Comparison of ENCODE assay signal across 22 mouse cellular contexts in the genomic region with DNA sequence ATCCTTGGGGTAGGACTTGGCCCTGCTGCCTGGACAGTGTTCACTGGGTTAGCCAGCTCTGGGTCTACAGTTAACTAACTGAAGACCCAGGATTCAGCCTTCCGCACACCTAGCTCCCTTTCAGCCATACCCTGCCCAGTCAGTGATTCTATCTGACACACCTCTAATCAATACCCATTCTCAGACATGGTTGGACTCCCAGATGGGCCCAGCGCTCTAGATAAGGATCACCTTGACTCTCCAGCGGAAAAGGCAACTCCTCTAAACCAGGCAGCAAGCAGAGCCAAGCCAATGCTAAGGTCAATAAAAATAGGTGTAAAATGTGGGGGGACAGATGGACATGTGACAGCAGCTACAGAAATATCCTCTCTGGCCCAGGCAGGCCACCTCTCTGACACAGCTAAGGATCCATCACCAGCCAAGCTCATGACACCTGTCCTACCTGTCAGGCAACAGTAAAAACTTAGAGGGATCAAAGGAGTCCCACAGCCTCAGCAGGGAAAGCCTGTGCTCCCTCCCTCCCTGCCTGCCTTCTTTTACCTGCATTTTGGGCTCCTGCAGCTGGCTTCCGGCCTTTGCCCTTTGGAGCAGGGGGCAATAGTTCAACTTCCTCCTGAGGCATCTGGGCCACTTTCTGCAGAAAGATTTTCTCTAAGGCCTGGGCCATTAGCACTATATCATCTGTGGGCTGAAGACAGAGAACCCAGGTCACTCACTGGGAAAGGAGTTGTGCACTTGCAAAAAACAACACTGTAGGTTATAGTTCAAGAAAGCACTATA. TPM values are rescaled to one million over a fixed set of nuclear protein-coding genes. Genes with fewer than 3 reads are reported as not detected.
DNase-seq lines count a peak whose midpoint lies in the region; ATAC-seq and TF ChIP-seq lines count a peak whose summit lies in the region.
"Had no signal": no experiment of that assay in that cellular context is flagged by ENCODE, and none has a peak within 500 bp of the region (broad histone marks: within the 10 kb centered on the region; RNA-seq: fewer than 3 reads in every experiment).

No protein-coding gene starts in this region.

- intact Hi-C loops in gastrocnemius, adult 2 months (cut with DNase I), result no loop called here

- H3K4me3 ChIP-seq in gastrocnemius, adult 2 months, result no peak overlapping the region
- no peak overlapping the region for H3K4me3 ChIP-seq in liver, postnatal 0 days (ENCODE audit: low read depth, low read length)
- H3K4me3 ChIP-seq in liver, embryonic 12.5 days, result no peak overlapping the region
- H3K4me3 ChIP-seq in cerebellum, adult 2 months (replicated peaks; ENCODE audit: insufficient read depth, low read depth, low read length), result no peak overlapping the region
- H3K4me3 ChIP-seq: embryonic facial prominence, embryonic 10.5 days; forebrain, embryonic 15.5 days; heart, embryonic 12.5 days; stomach, embryonic 15.5 days had no signal

- 55% methylated on average over 4 of the region's 4 CpGs for WGBS in liver, postnatal 0 days (ENCODE audit: insufficient replicate concordance)
- 85% methylated on average over 4 of the region's 4 CpGs for WGBS in liver, embryonic 12.5 days (ENCODE audit: insufficient replicate concordance)
- WGBS in cerebellum, adult 2 months, result 92% methylated on average over 4 of the region's 4 CpGs

- peaks cover 4% of the 10 kb centered on the region for H3K4me1 ChIP-seq in liver, postnatal 0 days (ENCODE audit: insufficient read depth)
- H3K4me1 ChIP-seq in liver, embryonic 12.5 days, result peaks cover 16% of the 10 kb centered on the region
- H3K4me1 ChIP-seq in cerebellum, adult 2 months (ENCODE audit: control insufficient read depth, insufficient read depth, low read length), result peaks cover 6% of the 10 kb centered on the region; the same call in 1 of the 2 replicates
- H3K4me1 ChIP-seq: embryonic facial prominence, embryonic 10.5 days; forebrain, embryonic 15.5 days; stomach, embryonic 15.5 days had no signal

- H3K9me3 ChIP-seq in liver, postnatal 0 days (ENCODE audit: low read length), result no peaks in the 10 kb centered on the region
- no peaks in the 10 kb centered on the region for H3K9me3 ChIP-seq in liver, embryonic 12.5 days (replicated peaks)
- H3K9me3 ChIP-seq: embryonic facial prominence, embryonic 10.5 days; forebrain, embryonic 15.5 days; heart, embryonic 12.5 days; stomach, embryonic 15.5 days had no signal

- TF ChIP-seq CTCF in gastrocnemius, adult 2 months (IDR thresholded peaks at IDR 0.05), result no peak
- no peak for TF ChIP-seq CTCF in liver, postnatal 0 days (IDR thresholded peaks at IDR 0.05; ENCODE audit: low read depth)
- no peak for TF ChIP-seq CTCF in cerebellum, adult 2 months (IDR thresholded peaks at IDR 0.05; ENCODE audit: borderline replicate concordance, insufficient read depth, low read depth, low read length)

- H3K9ac ChIP-seq in liver, postnatal 0 days (replicated peaks), result no peak overlapping the region
- no peak overlapping the region for H3K9ac ChIP-seq in liver, embryonic 12.5 days
- H3K9ac ChIP-seq: forebrain, embryonic 15.5 days; heart, embryonic 12.5 days; stomach, embryonic 15.5 days had no signal

- peaks cover 72% of the 10 kb centered on the region for H3K36me3 ChIP-seq in liver, postnatal 0 days (replicated peaks; ENCODE audit: insufficient read depth, low read length)
- H3K36me3 ChIP-seq in liver, embryonic 12.5 days, result peaks cover 97% of the 10 kb centered on the region

- no peaks in the 10 kb centered on the region for H3K27me3 ChIP-seq in liver, postnatal 0 days (ENCODE audit: insufficient read depth, low read length)
- H3K27me3 ChIP-seq in liver, embryonic 12.5 days (replicated peaks), result no peaks in the 10 kb centered on the region
- H3K27me3 ChIP-seq in cerebellum, adult 2 months (ENCODE audit: control insufficient read depth, insufficient read depth, low read length), result no peaks in the 10 kb centered on the region
- H3K27me3 ChIP-seq: forebrain, embryonic 15.5 days; heart, embryonic 12.5 days; Patski; stomach, embryonic 15.5 days had no signal

- H3K27ac ChIP-seq in gastrocnemius, adult 2 months, result no peak overlapping the region
- no peak overlapping the region for H3K27ac ChIP-seq in liver, postnatal 0 days (ENCODE audit: low read depth)
- H3K27ac ChIP-seq in liver, embryonic 12.5 days, result no peak overlapping the region
- no peak overlapping the region for H3K27ac ChIP-seq in cerebellum, adult 2 months (ENCODE audit: insufficient read depth, low read length)
- H3K27ac ChIP-seq: embryonic facial prominence, embryonic 10.5 days; forebrain, embryonic 15.5 days; hindbrain, postnatal 0 days; stomach, embryonic 15.5 days had no signal

- DNase-seq in gastrocnemius, adult 2 months, result peak; percentile 8
- DNase-seq in gastrocnemius, adult 8-10 months (ENCODE audit: low spot score in 2 of 2), result no peak
- no peak for DNase-seq in liver, postnatal 0 days
- DNase-seq in kidney, postnatal 25 days, result peak; percentile 90
- DNase-seq in frontal cortex, postnatal 14 days (ENCODE audit: low spot score in 2 of 2), result no peak
- no peak for DNase-seq in cerebellum, adult 2 months
- DNase-seq: cerebellum, adult 9-11 months; gastrocnemius, postnatal 25 days; heart, adult 18-20 months; heart, postnatal 10 days; lung, adult 2 months; lung, postnatal 14 days; thymus, adult 18-20 months; thymus, postnatal 36 days had no signal

- TF ChIP-seq EP300 in liver, postnatal 0 days (IDR thresholded peaks at IDR 0.05; ENCODE audit: low read depth), result no peak

- no peak for TF ChIP-seq POLR2A in cerebellum, adult 2 months (IDR thresholded peaks at IDR 0.05; ENCODE audit: borderline replicate concordance, insufficient read depth, low read length)

- peak; percentile 62; the same call in 1 of the 2 replicates for ATAC-seq in liver, postnatal 0 days
- no peak for ATAC-seq in liver, embryonic 12.5 days
- ATAC-seq: forebrain, embryonic 15.5 days; hindbrain, postnatal 0 days; Patski had no signal

- 0 out of 2 replicates have a peak overlapping the region, but pooled peaks have one; percentile 13 for H3K4me2 ChIP-seq in liver, postnatal 0 days (ENCODE audit: low read depth, low read length)
- no peak overlapping the region for H3K4me2 ChIP-seq in liver, embryonic 12.5 days
- H3K4me2 ChIP-seq: forebrain, embryonic 15.5 days; heart, embryonic 12.5 days; midbrain, embryonic 11.5 days; stomach, embryonic 15.5 days had no signal

RNA-seq across cellular contexts. Expression of gene Brd3os, which starts 19.9 kb away (rescaled TPM):
- 1 to 10 TPM in 1 of 2 experiments, under 1 TPM in 1; 0.61 to 1.0 TPM for total RNA-seq in gastrocnemius, adult 2 months (2021)
- 1 to 10 TPM in 1 of 4 experiments, under 1 TPM in 3; 0.70 to 1.2 (median 0.82) TPM for total RNA-seq in gastrocnemius, adult 8-10 months (2022)
- polyA plus RNA-seq in liver, postnatal 0 days (2015; fragmentation: Nextera tagmentation; extraction: Ambion mirVana), result 0.25 and 0.35 TPM in 2 replicates
- polyA plus RNA-seq in liver, embryonic 12.5 days (2016; fragmentation: Nextera tagmentation; extraction: Ambion mirVana), result 1.3 and 1.4 TPM in 2 replicates
- 36.0 and 38.0 TPM in 2 replicates for polyA plus RNA-seq in cerebellum, adult 2 months (2012; rRNA removed)

RNA-seq across cellular contexts. Expression of gene Vav2, which starts 35.2 kb away (rescaled TPM):
- 1 to 10 TPM; 2.0 to 4.3 TPM for total RNA-seq in gastrocnemius, adult 2 months (2021)
- total RNA-seq in gastrocnemius, adult 8-10 months (2022), result 1 to 10 TPM; 2.0 to 2.2 (median 2.0) TPM
- polyA plus RNA-seq in liver, postnatal 0 days (2015; fragmentation: Nextera tagmentation; extraction: Ambion mirVana), result 5.4 and 6.3 TPM in 2 replicates
- 5.0 and 5.8 TPM in 2 replicates for polyA plus RNA-seq in liver, embryonic 12.5 days (2016; fragmentation: Nextera tagmentation; extraction: Ambion mirVana)
- polyA plus RNA-seq in cerebellum, adult 2 months (2012; rRNA removed), result 14.7 and 16.1 TPM in 2 replicates

RNA-seq across cellular contexts. Expression of gene Brd3, which starts 45.4 kb away (rescaled TPM):
- 10 to 100 TPM; 20.8 to 32.2 TPM for total RNA-seq in gastrocnemius, adult 2 months (2021)
- 10 to 100 TPM; 19.4 to 29.0 (median 24.9) TPM for total RNA-seq in gastrocnemius, adult 8-10 months (2022)
- 26.2 and 29.7 TPM in 2 replicates for polyA plus RNA-seq in liver, postnatal 0 days (2015; fragmentation: Nextera tagmentation; extraction: Ambion mirVana)
- 38.5 and 39.0 TPM in 2 replicates for polyA plus RNA-seq in liver, embryonic 12.5 days (2016; fragmentation: Nextera tagmentation; extraction: Ambion mirVana)
- 28.6 TPM in 2 replicates for polyA plus RNA-seq in cerebellum, adult 2 months (2012; rRNA removed)

RNA-seq across cellular contexts. Expression of gene Wdr5, which starts 52.9 kb away (rescaled TPM):
- 10 to 100 TPM; 18.8 to 21.3 TPM for total RNA-seq in gastrocnemius, adult 2 months (2021)
- 10 to 100 TPM; 15.4 to 19.7 (median 17.1) TPM for total RNA-seq in gastrocnemius, adult 8-10 months (2022)
- polyA plus RNA-seq in liver, postnatal 0 days (2015; fragmentation: Nextera tagmentation; extraction: Ambion mirVana), result 14.6 and 16.6 TPM in 2 replicates
- polyA plus RNA-seq in liver, embryonic 12.5 days (2016; fragmentation: Nextera tagmentation; extraction: Ambion mirVana), result 47.2 and 47.3 TPM in 2 replicates
- 30.6 and 32.7 TPM in 2 replicates for polyA plus RNA-seq in cerebellum, adult 2 months (2012; rRNA removed)

Comparison
In these comparisons a context has a peak if more than half of its experiments do, and no peak if none do; other contexts are left out.
1. DNase-seq: peak in gastrocnemius, adult 2 months (single experiment) and kidney, postnatal 25 days (2 of 2); none in gastrocnemius, adult 8-10 months (0 of 2), liver, postnatal 0 days (single experiment), frontal cortex, postnatal 14 days (0 of 2) and cerebellum, adult 2 months (0 of 2).
2. RNA of gene Brd3os, which starts 19.9 kb away (polyA plus RNA-seq): 36.0 to 38.0 TPM in cerebellum, adult 2 months; 1.3 to 1.4 TPM in liver, embryonic 12.5 days and 0.25 to 0.35 TPM in liver, postnatal 0 days; every median in the first group is over 10 times any median in the second.